Mouse (Mus musculus) stomach, postnatal 0 days (tissue): ENCODE measurements around the gene Trim54.

Experiments
- CTCF ChIP-seq: IDR thresholded peaks from 2 replicates; pipeline ENCODE4 v1.5.1; 2016; ENCODE audit warnings: antibody characterized with exemption, low read depth, mild to moderate bottlenecking, moderate library complexity
- EP300 ChIP-seq: optimal IDR thresholded peaks from 2 replicates; pipeline ENCODE3; 2016; ENCODE audit warnings: antibody characterized with exemption

- no peak for TF ChIP-seq CTCF
- no peak for TF ChIP-seq EP300
Observed at GRCm38 (mm10) chr5:31138241-31138967, 21.9 kb downstream of the Trim54 start, which contains the start of gene Ucn.
